Mouse (Mus musculus) stomach, postnatal 0 days (tissue): Measurements from ENCODE around the gene Carmil1.

Experiments used
- CTCF ChIP-seq: IDR thresholded peaks from 2 replicates; pipeline ENCODE4 v1.5.1; 2016; ENCODE audit warnings: antibody characterized with exemption, low read depth, mild to moderate bottlenecking, moderate library complexity
- EP300 ChIP-seq: optimal IDR thresholded peaks from 2 replicates; pipeline ENCODE3; 2016; ENCODE audit warnings: antibody characterized with exemption

GRCm38 (mm10) chr13:24096573-24096972 lies 184.0 kb downstream of the Carmil1 start:
- no peak for TF ChIP-seq CTCF
- no peak for TF ChIP-seq EP300
